Mouse (Mus musculus) brain, embryonic 14.5 days (tissue): Measurements from ENCODE around the gene Cd63. TPM values are rescaled to one million over a fixed set of nuclear protein-coding genes. Genes with fewer than 3 reads are reported as not detected.

Experiments used
- DNase-seq: peaks from one replicate; pipeline ENCODE4 v3.0.0-alpha.2; 2011; ENCODE audit warnings: low read depth
- CTCF ChIP-seq: fragments of 200-500 bp; IDR thresholded peaks from 2 replicates; pipeline ENCODE4 v1.5.1; 2012; ENCODE audit warnings: inconsistent platforms, mild to moderate bottlenecking, moderate library complexity, borderline replicate concordance; ENCODE audit not compliant: insufficient read depth, insufficient read length; ENCODE audit errors: extremely low read depth
- POLR2A ChIP-seq: fragments of 200-500 bp; IDR thresholded peaks from 2 replicates; pipeline ENCODE4 v1.6.1; 2012; ENCODE audit warnings: mild to moderate bottlenecking, inconsistent platforms, borderline replicate concordance; ENCODE audit not compliant: poor library complexity, insufficient read depth, insufficient read length, severe bottlenecking; ENCODE audit errors: extremely low read depth
- polyA plus RNA-seq: library from polyadenylated mRNA; depleted of rRNA; stranded (reverse); fragments of >200 nt; gene quantifications from 2 replicates; pipeline ENCODE4 v1.2.3, GENCODE M21; 2012

The Cd63 gene
- polyA plus RNA-seq, 1 experiment, result 74.0 TPM

- TF ChIP-seq CTCF, result no peak
- TF ChIP-seq POLR2A, result 0 out of 2 replicates have a peak, but pooled peaks have one; percentile 2
- DNase-seq, result peak; percentile 66
Observed at GRCm38 (mm10) chr10:128910066-128910841, 9.5 kb downstream of the Cd63 start.

- DNase-seq, result no peak
- TF ChIP-seq CTCF (no peak), POLR2A (no peak)
Observed at GRCm38 (mm10) chr10:128911430-128911829, 10.6 kb downstream of the Cd63 start.

DNA sequence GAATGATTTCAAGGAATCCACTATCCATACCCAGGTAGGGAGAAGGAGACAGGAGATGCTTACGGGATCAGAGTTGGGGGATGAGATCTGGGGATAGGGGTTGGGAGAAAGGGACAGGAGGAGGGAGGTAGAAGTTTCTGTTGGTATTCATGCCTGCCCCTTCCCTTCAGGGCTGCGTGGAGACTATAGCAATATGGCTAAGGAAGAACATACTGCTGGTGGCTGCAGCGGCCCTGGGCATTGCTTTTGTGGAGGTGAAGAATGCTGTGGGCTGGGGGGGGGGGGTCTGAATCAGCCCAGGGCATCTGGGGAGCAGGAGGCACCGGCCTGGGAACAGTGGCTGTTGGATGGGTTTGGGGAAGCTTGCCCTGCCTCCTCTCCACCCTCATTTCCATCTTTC, 11.5 kb downstream of the Cd63 start:
- DNase-seq, result no peak

GRCm38 (mm10) chr10:128912791-128913190, 12.0 kb downstream of the Cd63 start:
- TF ChIP-seq CTCF, result no peak
- no peak for TF ChIP-seq POLR2A
- DNase-seq, result no peak

More for the DNA sequence above, 11.5 kb downstream of the Cd63 start:
- TF ChIP-seq CTCF (no peak), POLR2A (no peak)

GRCm38 (mm10) chr10:128913219-128913618, 12.4 kb downstream of the Cd63 start:
- TF ChIP-seq POLR2A (no peak), CTCF (peak; percentile 98)
- peak; percentile 95 for DNase-seq

DNA sequence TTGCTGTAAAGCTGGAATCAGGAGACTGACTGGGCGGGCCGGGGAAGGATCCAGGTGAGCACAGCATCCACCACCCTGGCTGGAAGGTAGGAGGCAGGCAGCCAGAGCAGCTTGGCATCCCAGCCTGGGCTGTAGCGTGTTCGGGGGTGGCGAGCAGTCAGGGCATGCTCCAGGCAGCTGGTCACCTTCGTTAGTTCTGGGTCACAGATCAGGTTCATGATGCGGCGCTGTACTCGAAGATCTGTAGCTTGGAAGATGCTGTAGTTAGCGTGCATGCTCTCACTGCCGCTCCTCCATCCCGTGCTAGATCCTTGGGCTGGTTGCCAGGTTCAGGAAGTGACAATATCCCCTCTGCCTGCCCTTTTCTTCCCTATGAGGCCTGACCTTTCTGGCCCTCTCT, 12.9 kb downstream of the Cd63 start:
- TF ChIP-seq CTCF (no peak), POLR2A (no peak)

GRCm38 (mm10) chr10:128915550-128915949, 14.8 kb downstream of the Cd63 start:
- TF ChIP-seq POLR2A, result no peak
- no peak for TF ChIP-seq CTCF
- DNase-seq, result no peak

More for the DNA sequence above, 12.9 kb downstream of the Cd63 start:
- no peak for DNase-seq

DNA sequence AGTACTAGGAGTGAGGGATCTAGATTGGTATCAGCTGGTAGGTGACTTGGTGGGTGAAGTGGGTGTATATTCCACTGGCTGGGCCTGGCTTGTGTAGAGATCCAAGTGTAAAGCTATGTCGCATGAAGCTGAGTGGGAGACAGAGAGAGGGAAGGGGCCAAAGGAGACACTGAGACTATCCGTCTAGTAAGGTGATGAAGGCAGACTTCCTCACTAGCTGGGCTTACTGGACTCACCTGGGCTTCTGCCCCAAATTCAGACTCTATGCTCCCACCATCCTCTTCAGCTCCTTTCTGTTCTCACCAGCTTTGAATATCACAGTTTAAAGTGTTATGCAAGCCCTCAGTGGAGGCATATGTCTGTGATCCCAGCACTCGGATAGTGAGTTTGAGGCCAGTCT, 15.9 kb downstream of the Cd63 start:
- TF ChIP-seq CTCF (no peak), POLR2A (no peak)
- no peak for DNase-seq

GRCm38 (mm10) chr10:128917400-128917799, 16.6 kb downstream of the Cd63 start:
- no peak for DNase-seq

GRCm38 (mm10) chr10:128918246-128918645, 17.5 kb downstream of the Cd63 start:
- TF ChIP-seq POLR2A (no peak), CTCF (no peak)
- DNase-seq, result no peak

More at GRCm38 (mm10) chr10:128917400-128917799, 16.6 kb downstream of the Cd63 start:
- no peak for TF ChIP-seq CTCF
- no peak for TF ChIP-seq POLR2A

DNA sequence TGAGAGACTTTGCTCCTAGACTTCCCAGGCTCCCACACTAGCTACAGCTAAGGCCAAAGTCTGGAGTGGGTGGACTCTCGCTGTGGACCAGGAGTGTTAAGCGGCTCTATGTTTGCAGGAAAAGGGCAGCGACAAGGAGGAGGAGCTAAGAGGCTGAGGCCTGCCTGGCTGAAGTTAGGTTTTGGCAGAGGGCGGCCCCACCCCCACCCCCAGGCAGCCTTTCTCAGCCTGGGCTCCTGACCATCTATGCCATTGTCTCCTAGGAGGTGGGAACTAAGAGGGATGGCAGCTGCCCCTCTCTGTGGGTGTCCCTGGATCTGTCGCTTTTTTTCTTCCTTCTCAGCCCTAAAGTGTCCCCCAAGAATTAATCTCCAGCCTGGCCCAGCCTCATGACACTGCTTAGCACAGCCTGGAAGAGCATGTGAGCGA, 18.4 kb downstream of the Cd63 start:
- TF ChIP-seq CTCF (no peak), POLR2A (no peak)
- DNase-seq, result peak; percentile 53

GRCm38 (mm10) chr10:128919966-128920365, 19.2 kb downstream of the Cd63 start:
- no peak for TF ChIP-seq POLR2A
- TF ChIP-seq CTCF, result no peak
- DNase-seq, result no peak

- DNase-seq, result no peak
- TF ChIP-seq POLR2A, result no peak
- TF ChIP-seq CTCF, result no peak
Observed at GRCm38 (mm10) chr10:128920736-128921161, 20.0 kb downstream of the Cd63 start.
